Mouse (Mus musculus) heart, embryonic 12.5 days (tissue): ENCODE measurements around the gene Calm4. TPM values are rescaled to one million over a fixed set of nuclear protein-coding genes. Genes with fewer than 3 reads are reported as not detected.
"Not testable (repeated sequence)": the region's sequence is repeated elsewhere in the genome, so short reads cannot be mapped to it uniquely, and the experiment has no call there.

Experiments
- ATAC-seq: fragments of 200-750 bp; cut with Nextera tagmentation; 2 replicates; pipeline ENCODE4 v1.8.0; 2017; ENCODE audit warnings: moderate TSS enrichment, moderate library complexity; ENCODE audit not compliant: insufficient number of reproducible peaks, low FRiP score
- H3K27ac ChIP-seq: fragments of 300-500 bp; sonication (generic); 2 replicates; pipeline ENCODE4 v1.5.1; 2016; ENCODE audit warnings: mild to moderate bottlenecking, moderate library complexity; ENCODE audit not compliant: poor library complexity, severe bottlenecking
- H3K27me3 ChIP-seq: fragments of 300-500 bp; sonication (generic); replicated peaks from 2 replicates; pipeline ENCODE4 v1.6.1; 2016; ENCODE audit warnings: mild to moderate bottlenecking, moderate library complexity
- H3K36me3 ChIP-seq: fragments of 300-500 bp; sonication (generic); 2 replicates; pipeline ENCODE4 v1.6.1; 2016; ENCODE audit warnings: mild to moderate bottlenecking, moderate library complexity
- H3K4me1 ChIP-seq: fragments of 300-500 bp; sonication (generic); replicated peaks from 2 replicates; pipeline ENCODE4 v1.6.1; 2016; ENCODE audit warnings: mild to moderate bottlenecking
- H3K4me2 ChIP-seq: fragments of 300-500 bp; sonication (generic); 2 replicates; pipeline ENCODE4 v1.6.1; 2016; ENCODE audit warnings: mild to moderate bottlenecking, moderate library complexity
- H3K4me3 ChIP-seq: fragments of 300-500 bp; sonication (generic); 2 replicates; pipeline ENCODE4 v1.5.1; 2016; ENCODE audit warnings: mild to moderate bottlenecking
- H3K9ac ChIP-seq: fragments of 300-500 bp; sonication (generic); 2 replicates; pipeline ENCODE4 v1.6.1; 2016; ENCODE audit warnings: mild to moderate bottlenecking, moderate library complexity
- H3K9me3 ChIP-seq: fragments of 300-500 bp; sonication (generic); replicated peaks from 2 replicates; pipeline ENCODE4 v1.6.1; 2016; ENCODE audit warnings: mild to moderate bottlenecking, moderate library complexity
- WGBS: fragments of 180-500 bp; shearing (Covaris S2); methylation state at CpG from one replicate; pipeline ENCODE4 v1.1.7; 2016; 5-methylcytosine and 5-hydroxymethylcytosine counted together
- polyA plus RNA-seq: library from polyadenylated mRNA; unstranded; fragments of >200 nt; fragmentation: Nextera tagmentation; extraction: Ambion mirVana; gene quantifications from 2 replicates; pipeline ENCODE4 v1.2.1, GENCODE M21; 2016

The Calm4 gene
- polyA plus RNA-seq, 1 experiment from 2014 or later = not detected

DNA sequence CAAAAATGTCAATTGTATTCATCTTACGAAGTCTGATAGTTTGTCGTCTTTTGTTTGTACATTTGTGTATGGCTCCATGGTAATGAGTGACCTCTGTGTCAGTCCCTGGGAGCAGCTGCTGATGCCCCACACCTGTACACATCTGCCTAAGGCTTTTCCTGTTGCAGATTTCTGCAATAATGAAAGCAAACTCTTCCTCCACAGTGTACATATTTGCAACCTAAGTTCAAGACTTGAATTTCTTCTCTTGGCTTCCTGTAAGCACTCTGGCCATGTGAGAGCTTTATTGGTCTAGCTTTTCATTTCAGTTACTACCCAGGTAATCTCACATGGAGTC is 18.8 kb upstream of the Calm4 start:
- Histone ChIP-seq H3K9me3 (no peaks in the 10 kb centered on the region), H3K4me3 (no peak overlapping the region), H3K27ac (no peak overlapping the region), H3K4me2 (no peak overlapping the region), H3K4me1 (no peaks in the 10 kb centered on the region), H3K36me3 (no peaks in the 10 kb centered on the region), H3K27me3 (no peaks in the 10 kb centered on the region), H3K9ac (no peak overlapping the region)
- no peak for ATAC-seq
- 73% methylated on average over 2 of the region's 2 CpGs for WGBS

DNA sequence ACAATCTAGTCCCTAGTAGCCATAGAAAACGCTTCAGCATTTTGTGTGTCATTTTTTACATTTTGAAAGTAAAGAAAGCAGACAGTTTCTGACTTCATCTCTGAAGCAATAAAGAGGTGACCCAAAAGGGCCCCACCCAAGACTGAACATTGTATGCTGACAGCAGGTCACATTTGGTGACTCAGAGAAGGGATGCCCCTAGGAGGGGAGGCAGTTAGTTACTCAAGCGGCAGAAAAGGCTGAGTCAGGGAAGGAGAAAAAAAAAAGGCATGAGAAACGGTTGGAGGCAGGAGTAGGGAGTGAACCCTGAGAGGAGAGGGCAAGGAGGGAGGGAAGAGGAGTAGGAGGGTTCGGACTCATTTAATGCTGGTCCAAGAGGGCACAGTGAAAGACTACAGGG is 15.5 kb upstream of the Calm4 start:
- Histone ChIP-seq H3K4me3 (no peak overlapping the region), H3K4me1 (no peaks in the 10 kb centered on the region), H3K27ac (no peak overlapping the region), H3K36me3 (no peaks in the 10 kb centered on the region), H3K4me2 (no peak overlapping the region), H3K9me3 (no peaks in the 10 kb centered on the region), H3K27me3 (no peaks in the 10 kb centered on the region), H3K9ac (no peak overlapping the region)
- 56% methylated on average over 4 of the region's 4 CpGs for WGBS
- ATAC-seq = no peak

DNA sequence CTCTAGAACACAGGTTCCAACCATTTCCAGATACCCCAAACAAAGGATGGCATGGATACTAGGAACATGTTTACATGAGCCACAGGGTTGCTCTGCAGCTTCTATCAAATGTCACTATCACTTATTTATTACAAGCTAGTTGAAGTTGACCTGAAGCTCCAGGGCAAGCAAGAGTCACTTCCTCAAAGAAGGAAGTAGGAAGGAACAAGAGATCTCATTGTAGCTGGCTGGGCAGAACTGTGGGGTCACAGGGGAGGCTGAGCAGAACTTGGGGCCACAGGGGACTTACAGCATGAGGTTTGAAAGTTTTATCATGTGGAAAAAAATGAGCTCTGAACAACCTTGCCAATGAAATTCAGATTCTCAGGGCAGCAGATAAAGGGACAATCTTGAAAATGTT is 11.8 kb upstream of the Calm4 start:
- no peak overlapping the region for H3K4me3 ChIP-seq
- H3K9me3 ChIP-seq = no peaks in the 10 kb centered on the region
- ATAC-seq = no peak
- H3K4me2 ChIP-seq = no peak overlapping the region
- H3K27ac ChIP-seq = no peak overlapping the region
- no peaks in the 10 kb centered on the region for H3K4me1 ChIP-seq
- H3K36me3 ChIP-seq = no peaks in the 10 kb centered on the region
- no peaks in the 10 kb centered on the region for H3K27me3 ChIP-seq
- H3K9ac ChIP-seq = no peak overlapping the region

DNA sequence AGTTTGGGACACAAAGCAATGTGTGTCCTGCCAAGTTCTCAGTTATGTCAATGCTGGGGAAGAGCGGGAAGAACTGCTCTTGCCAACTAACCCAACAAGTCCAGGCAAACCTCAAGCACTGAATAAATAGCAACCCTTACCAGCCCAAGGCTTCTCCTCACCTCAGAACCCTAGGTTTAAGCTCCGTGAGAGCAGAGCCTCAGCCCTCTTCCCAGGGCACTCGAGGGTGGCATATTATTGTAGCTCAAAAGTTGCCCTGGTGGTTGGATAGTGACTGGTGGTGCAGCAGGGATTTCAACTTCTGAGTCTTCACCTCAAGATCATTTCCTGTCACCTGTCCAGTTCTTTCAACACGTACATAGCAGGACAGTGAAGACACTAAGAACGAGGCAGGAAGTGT is 6.0 kb upstream of the Calm4 start:
- Histone ChIP-seq H3K9me3 (no peaks in the 10 kb centered on the region), H3K4me3 (no peak overlapping the region), H3K9ac (no peak overlapping the region), H3K36me3 (no peaks in the 10 kb centered on the region), H3K4me2 (no peak overlapping the region), H3K4me1 (no peaks in the 10 kb centered on the region), H3K27ac (no peak overlapping the region), H3K27me3 (no peaks in the 10 kb centered on the region)
- ATAC-seq = no peak
- WGBS = 78% methylated on average over 5 of the region's 5 CpGs

DNA sequence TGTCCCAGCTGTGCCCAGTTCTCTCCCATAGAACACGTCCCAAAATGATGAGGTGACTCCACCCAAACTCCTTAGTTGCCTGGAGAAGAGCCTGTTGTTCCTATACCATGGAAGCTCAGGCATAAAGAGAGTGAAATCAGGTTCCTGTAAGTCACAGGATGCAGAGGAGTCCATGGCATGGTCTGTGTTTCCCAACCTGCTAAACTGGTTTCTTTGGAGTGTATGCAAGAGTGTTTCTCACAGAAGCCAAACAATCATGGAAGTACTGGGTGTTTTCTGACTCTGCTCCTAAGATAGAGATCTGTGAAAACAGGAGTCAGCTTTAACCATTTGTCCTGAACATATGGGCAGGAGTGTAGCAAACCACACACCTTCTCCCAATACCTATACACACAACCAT is 5.6 kb upstream of the Calm4 start:
- Histone ChIP-seq H3K4me3 (no peak overlapping the region), H3K27ac (no peak overlapping the region), H3K9me3 (no peaks in the 10 kb centered on the region), H3K9ac (no peak overlapping the region), H3K36me3 (no peaks in the 10 kb centered on the region), H3K27me3 (no peaks in the 10 kb centered on the region), H3K4me1 (no peaks in the 10 kb centered on the region), H3K4me2 (no peak overlapping the region)
- ATAC-seq = no peak
- WGBS = 60% methylated on average over 1 of the region's 1 CpGs

DNA sequence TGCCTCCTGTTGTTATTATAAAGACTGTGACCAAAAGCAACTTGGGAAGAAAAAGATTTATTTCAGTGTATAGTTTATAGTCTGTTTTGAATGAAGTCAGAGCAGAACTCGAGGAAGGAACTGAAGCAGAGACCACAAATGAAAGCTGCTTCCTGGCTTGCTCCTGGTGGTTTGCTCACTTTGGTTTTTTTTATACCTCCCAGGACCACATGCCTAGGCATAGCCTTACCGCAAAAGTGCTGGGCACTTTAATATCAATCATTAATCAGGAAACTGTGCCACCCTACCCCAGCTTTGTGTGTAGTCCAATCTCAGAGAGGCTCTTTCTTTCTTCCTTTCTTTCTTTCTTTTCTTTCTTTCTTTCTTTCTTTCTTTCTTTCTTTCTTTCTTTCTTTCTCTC is 5.1 kb upstream of the Calm4 start:
- Histone ChIP-seq H3K9ac (no peak overlapping the region), H3K4me1 (no peaks in the 10 kb centered on the region), H3K4me2 (no peak overlapping the region), H3K9me3 (no peaks in the 10 kb centered on the region), H3K27ac (no peak overlapping the region), H3K27me3 (no peaks in the 10 kb centered on the region), H3K4me3 (no peak overlapping the region), H3K36me3 (no peaks in the 10 kb centered on the region)
- no peak for ATAC-seq
- WGBS = 60% methylated on average over 2 of the region's 2 CpGs

DNA sequence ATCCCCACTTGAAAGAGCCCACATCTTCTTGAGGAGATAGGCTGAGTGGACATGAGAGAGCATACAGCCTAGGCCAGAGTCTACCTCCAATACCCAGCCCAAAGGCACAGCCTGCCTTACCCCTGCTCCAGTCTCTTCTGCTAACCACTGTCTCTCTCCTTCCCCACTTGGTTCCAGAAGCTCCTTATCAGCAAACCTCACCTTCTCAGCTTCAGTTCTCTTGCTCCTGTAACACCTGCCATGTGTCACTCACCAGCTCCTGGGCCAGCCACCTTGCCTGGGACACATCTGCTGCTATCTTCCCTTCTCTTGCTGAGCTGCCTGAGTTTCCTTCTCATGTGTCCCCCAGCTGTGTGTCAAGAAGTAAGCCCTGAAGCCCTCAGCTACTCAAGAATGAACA is 3.9 kb upstream of the Calm4 start:
- H3K4me2 ChIP-seq, H3K4me1 ChIP-seq, H3K4me3 ChIP-seq, H3K27ac ChIP-seq, H3K9ac ChIP-seq, H3K36me3 ChIP-seq, H3K27me3 ChIP-seq, H3K9me3 ChIP-seq, ATAC-seq: not testable (repeated sequence)

DNA sequence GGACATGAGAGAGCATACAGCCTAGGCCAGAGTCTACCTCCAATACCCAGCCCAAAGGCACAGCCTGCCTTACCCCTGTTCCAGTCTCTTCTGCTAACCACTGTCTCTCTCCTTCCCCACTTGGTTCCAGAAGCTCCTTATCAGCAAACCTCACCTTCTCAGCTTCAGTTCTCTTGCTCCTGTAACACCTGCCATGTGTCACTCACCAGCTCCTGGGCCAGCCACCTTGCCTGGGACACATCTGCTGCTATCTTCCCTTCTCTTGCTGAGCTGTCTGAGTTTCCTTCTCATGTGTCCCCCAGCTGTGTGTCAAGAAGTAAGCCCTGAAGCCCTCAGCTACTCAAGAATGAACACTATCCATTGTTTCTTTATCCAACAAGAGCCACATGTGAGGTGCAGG is 3.1 kb downstream of the Calm4 start:
- H3K4me2 ChIP-seq, H3K4me3 ChIP-seq, H3K9ac ChIP-seq, H3K36me3 ChIP-seq, H3K27ac ChIP-seq, ATAC-seq, H3K9me3 ChIP-seq, H3K4me1 ChIP-seq, H3K27me3 ChIP-seq: not testable (repeated sequence)

DNA sequence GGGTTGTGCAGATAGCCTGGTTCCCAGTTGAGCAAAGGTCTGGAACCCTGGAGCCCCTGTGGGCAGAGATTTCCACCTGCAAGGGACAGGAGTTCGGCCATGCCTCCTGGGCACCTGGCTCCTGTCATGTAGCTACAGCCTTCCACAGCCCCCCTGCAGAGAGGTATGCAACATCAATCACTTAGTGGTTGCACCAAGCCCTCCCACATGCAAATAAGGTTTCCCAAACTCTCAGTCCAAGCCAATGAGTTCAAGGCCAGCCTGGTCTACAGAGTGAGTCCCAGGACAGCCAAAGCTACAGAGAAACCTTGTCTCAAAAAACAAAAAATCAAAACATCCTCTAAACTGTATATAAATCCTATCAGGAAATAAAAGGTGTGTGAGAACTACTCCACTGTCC is 12.8 kb downstream of the Calm4 start:
- Histone ChIP-seq H3K36me3 (no peaks in the 10 kb centered on the region), H3K4me2 (no peak overlapping the region), H3K9me3 (no peaks in the 10 kb centered on the region), H3K27ac (no peak overlapping the region), H3K27me3 (no peaks in the 10 kb centered on the region), H3K9ac (no peak overlapping the region), H3K4me3 (no peak overlapping the region), H3K4me1 (no peaks in the 10 kb centered on the region)
- 63% methylated on average over 1 of the region's 1 CpGs for WGBS
- ATAC-seq = no peak

DNA sequence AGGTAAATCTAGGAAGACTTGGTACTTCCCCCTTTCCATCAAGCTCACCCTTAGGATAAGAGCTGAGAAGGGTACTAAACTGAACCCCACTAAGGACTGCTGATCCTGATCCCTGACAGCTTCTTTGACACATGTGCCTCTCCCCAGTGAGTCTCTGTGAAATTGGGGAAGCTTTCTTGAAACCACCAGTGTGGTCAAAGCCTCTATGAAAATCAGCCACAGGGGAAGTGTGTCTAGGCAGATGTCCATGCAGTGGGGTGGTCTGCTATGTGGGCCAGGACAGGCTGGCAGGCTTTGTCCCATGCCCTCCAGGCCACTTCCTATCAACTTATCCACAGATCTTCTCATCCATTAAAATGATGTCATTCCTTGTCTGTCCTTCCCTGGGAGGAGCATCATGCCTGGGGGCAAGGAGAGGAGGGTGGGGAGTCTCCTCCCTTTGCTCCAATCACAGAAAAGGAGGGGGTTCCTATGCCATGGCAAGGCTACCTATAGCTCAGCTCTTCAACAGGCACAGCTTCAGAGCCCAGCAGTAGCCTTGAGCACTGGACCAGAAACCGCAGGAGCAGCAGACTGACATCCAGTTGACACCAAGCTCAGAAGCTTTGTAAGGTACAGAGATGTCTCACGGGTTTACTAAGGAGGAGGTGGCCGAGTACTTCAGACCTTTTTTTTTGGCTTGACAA is 16.2 kb downstream of the Calm4 start, which contains the start of gene Calm5:
Gene Calm5, plus strand, starts transcription at position 526 of the 686 bp plus-strand sequence.
- H3K27ac ChIP-seq, H3K4me3 ChIP-seq, ATAC-seq, H3K36me3 ChIP-seq, H3K27me3 ChIP-seq, H3K4me2 ChIP-seq, H3K9ac ChIP-seq, H3K4me1 ChIP-seq, H3K9me3 ChIP-seq: not testable (repeated sequence)
- 76% methylated on average over 3 of the region's 3 CpGs for WGBS

DNA sequence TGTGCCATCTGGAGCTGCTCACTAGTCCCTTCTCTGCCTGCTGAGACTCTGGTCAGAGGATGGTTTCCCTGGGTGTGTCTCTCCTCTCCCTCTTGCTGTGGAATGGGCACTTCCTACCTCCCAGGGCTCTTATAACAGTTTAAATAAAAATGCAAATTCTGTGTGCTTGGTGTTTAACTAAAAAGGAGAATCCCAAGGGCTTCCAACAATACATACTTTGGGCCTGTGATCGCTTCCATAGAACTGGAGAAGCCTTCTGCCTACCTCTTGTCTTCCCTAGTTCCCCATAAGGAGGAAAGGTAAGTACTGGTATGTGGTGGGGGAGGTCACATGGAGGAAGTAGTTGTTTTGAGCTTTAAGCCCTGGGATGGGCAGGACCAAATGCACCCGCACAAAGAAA is 17.3 kb downstream of the Calm4 start:
- Histone ChIP-seq H3K4me3 (no peak overlapping the region), H3K27ac (no peak overlapping the region), H3K4me1 (no peaks in the 10 kb centered on the region), H3K4me2 (no peak overlapping the region), H3K9me3 (no peaks in the 10 kb centered on the region), H3K27me3 (no peaks in the 10 kb centered on the region), H3K9ac (no peak overlapping the region), H3K36me3 (no peaks in the 10 kb centered on the region)
- ATAC-seq = no peak
- WGBS = 71% methylated on average over 2 of the region's 2 CpGs

DNA sequence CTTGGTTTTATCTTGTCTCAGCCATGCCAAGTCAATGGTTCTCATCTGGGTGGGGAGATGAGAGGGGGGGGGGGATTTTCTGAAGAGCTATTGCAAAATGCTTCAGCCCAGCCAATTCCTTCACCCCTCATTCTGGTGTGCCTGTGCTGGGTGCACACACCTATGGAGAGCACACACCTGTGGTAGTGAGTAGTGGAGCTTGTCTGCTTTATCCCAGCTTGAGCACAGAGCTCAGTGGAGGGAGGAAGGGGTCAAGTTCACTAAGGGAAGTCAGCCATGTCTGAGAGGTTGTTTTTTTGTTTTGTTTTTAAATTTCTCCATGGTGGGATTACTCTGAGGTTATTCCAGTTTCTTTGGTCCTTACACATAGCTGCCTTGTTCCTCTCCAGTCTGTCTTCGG is 18.7 kb downstream of the Calm4 start:
- no peaks in the 10 kb centered on the region for H3K36me3 ChIP-seq
- WGBS = 59% methylated on average over 1 of the region's 1 CpGs
- H3K4me3 ChIP-seq = no peak overlapping the region
- H3K27me3 ChIP-seq = no peaks in the 10 kb centered on the region
- no peaks in the 10 kb centered on the region for H3K9me3 ChIP-seq
- H3K4me2 ChIP-seq = no peak overlapping the region
- H3K4me1 ChIP-seq = no peaks in the 10 kb centered on the region
- no peak overlapping the region for H3K9ac ChIP-seq
- H3K27ac ChIP-seq = no peak overlapping the region
- no peak for ATAC-seq
